Mouse (Mus musculus): ENCODE results near the gene Ttll8. TPM values are rescaled to one million over a fixed set of nuclear protein-coding genes. Genes with fewer than 3 reads are reported as not detected.

Ttll8 gene
- polyA plus RNA-seq, 1 experiment from 2014 or later: 0.17 TPM

DNA sequence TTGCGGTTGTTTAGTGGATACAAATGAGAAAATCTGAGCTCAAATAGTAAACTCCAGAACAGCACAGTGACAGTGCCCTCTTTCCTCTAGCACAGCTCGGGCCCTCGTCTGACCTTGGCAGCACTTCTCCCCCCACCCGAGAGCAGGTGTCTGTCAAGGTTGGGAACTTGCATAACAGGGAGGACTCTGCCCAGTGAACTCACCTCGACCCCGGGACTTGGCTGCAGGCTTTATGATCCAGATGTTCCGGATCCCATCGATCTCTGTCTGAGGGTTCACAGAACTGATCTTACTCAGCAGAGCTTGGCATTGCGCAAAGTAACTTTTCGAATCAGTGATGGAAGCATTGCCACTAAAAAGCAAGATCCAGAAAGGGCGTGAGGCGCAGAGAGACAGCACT is 34.9 kb downstream of the Ttll8 start:
- H3K36me3 ChIP-seq (replicated peaks): no peaks in the 10 kb centered on the region
- H3K9ac ChIP-seq: no peak overlapping the region
- 84% methylated on average over 12 of the region's 12 CpGs for WGBS
- no peak overlapping the region for H3K27ac ChIP-seq
- no peak for ATAC-seq (replicated peaks)
- H3K4me3 ChIP-seq: no peak overlapping the region
- no peak overlapping the region for H3K4me2 ChIP-seq
- H3K27me3 ChIP-seq (replicated peaks): no peaks in the 10 kb centered on the region
- H3K9me3 ChIP-seq: no peaks in the 10 kb centered on the region
- 0 out of 2 replicates have a peak, but pooled peaks cover 3% of the 10 kb centered on the region for H3K4me1 ChIP-seq

DNA sequence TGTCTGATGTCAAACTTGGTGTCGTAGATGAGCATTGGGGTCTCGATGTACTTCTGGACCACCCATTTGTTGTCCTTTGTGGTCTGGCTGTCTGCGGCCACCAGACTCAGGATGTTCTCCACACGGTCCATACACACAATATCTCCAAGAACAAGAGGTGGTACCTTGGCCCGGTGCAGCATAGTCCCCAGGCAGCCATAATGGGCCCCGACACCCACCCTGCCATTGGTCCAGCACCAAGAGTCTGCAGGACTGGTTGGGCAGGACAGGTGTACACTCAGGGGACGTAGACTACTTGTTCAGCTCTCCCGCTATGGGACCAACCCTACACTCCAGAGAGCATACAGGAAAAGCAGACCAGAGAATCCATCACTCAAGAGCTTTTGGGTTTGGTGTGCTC is 37.1 kb downstream of the Ttll8 start:
- H3K4me1 ChIP-seq: 0 out of 2 replicates have a peak, but pooled peaks cover 3% of the 10 kb centered on the region
- no peaks in the 10 kb centered on the region for H3K27me3 ChIP-seq (replicated peaks)
- H3K4me2 ChIP-seq: no peak overlapping the region
- no peak overlapping the region for H3K27ac ChIP-seq
- 95% methylated on average over 8 of the region's 8 CpGs for WGBS
- no peaks in the 10 kb centered on the region for H3K36me3 ChIP-seq (replicated peaks)
- no peaks in the 10 kb centered on the region for H3K9me3 ChIP-seq
- ATAC-seq (replicated peaks): no peak
- H3K9ac ChIP-seq: no peak overlapping the region
- no peak overlapping the region for H3K4me3 ChIP-seq

DNA sequence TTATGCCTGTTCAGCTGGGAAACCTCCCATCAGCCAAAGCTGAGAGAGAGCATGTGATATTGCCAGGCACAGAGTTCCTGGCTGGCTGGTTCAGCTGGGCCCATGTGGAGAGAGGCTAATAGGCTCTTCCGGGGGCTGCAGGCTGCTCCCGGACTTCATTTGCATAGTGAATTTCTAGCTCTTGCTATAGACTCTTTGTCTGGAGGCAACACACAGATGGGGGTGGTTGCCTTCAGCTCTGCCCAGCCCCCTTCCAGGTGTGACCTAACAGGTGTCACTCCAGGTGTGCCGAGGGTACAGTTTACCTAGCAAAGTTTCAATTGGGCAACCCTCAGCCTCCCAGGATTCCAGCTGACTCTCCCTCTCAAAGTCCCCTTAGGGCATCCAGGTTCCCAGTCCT is 37.9 kb downstream of the Ttll8 start:
- Histone ChIP-seq H3K36me3 (replicated peaks) (no peaks in the 10 kb centered on the region), H3K9me3 (no peaks in the 10 kb centered on the region), H3K27me3 (replicated peaks) (no peaks in the 10 kb centered on the region), H3K4me1 (0 out of 2 replicates have a peak, but pooled peaks cover 2% of the 10 kb centered on the region), H3K4me3 (no peak overlapping the region), H3K4me2 (no peak overlapping the region), H3K27ac (no peak overlapping the region), H3K9ac (no peak overlapping the region)
- ATAC-seq (replicated peaks): no peak
- WGBS: 39% methylated on average over 3 of the region's 3 CpGs

DNA sequence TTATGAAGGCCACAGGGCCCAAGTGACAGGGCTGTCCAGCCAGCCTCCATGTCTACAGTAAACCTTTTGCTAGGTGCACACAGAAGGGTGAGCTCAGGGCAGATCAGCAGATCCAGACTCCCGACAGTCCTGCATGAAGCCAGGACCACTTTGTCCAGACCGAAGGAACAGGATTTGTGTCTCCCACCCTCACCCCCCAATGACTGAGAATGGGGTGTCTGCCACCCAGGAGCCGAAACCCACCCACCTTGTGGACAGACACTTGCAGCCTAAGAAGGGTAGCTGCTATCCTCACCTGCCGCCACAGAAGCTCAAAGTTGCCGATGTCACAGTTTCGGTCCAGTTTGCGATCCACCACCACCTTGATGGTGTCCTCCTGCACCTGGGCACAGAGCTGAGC is 39.2 kb downstream of the Ttll8 start:
- H3K36me3 ChIP-seq (replicated peaks): no peaks in the 10 kb centered on the region
- no peak for ATAC-seq (replicated peaks)
- whole genome bisulfite sequencing: 92% methylated on average over 7 of the region's 7 CpGs

DNA sequence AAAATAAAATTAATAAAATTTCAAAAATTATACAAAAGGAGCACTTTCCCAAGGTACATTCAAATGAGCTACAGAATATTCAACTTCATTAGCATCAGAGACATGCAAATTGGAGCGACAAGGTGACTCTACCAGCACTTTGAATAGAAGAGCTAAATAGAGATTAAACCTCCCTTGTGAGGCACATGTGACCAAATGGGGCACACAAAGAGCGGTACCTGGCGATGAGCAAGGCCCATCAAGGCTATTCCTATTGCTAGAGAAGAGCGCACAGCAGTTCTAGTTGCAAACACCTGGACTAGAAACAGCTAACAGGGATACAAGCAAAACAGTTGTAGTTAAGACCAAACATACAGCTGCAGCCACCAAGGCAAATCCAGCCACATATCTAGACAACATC is 47.9 kb downstream of the Ttll8 start:
- Histone ChIP-seq H3K36me3 (replicated peaks) (no peaks in the 10 kb centered on the region), H3K4me3 (no peak overlapping the region), H3K4me2 (no peak overlapping the region), H3K4me1 (no peaks in the 10 kb centered on the region), H3K9me3 (no peaks in the 10 kb centered on the region), H3K27ac (no peak overlapping the region), H3K9ac (no peak overlapping the region), H3K27me3 (replicated peaks) (no peaks in the 10 kb centered on the region)
- WGBS: 60% methylated on average over 4 of the region's 4 CpGs
- no peak for ATAC-seq (replicated peaks)

More for the DNA sequence above, 39.2 kb downstream of the Ttll8 start:
- Histone ChIP-seq H3K9ac (no peak overlapping the region), H3K27me3 (replicated peaks) (no peaks in the 10 kb centered on the region), H3K4me3 (no peak overlapping the region), H3K9me3 (no peaks in the 10 kb centered on the region), H3K4me1 (no peaks in the 10 kb centered on the region), H3K4me2 (no peak overlapping the region), H3K27ac (no peak overlapping the region)

DNA sequence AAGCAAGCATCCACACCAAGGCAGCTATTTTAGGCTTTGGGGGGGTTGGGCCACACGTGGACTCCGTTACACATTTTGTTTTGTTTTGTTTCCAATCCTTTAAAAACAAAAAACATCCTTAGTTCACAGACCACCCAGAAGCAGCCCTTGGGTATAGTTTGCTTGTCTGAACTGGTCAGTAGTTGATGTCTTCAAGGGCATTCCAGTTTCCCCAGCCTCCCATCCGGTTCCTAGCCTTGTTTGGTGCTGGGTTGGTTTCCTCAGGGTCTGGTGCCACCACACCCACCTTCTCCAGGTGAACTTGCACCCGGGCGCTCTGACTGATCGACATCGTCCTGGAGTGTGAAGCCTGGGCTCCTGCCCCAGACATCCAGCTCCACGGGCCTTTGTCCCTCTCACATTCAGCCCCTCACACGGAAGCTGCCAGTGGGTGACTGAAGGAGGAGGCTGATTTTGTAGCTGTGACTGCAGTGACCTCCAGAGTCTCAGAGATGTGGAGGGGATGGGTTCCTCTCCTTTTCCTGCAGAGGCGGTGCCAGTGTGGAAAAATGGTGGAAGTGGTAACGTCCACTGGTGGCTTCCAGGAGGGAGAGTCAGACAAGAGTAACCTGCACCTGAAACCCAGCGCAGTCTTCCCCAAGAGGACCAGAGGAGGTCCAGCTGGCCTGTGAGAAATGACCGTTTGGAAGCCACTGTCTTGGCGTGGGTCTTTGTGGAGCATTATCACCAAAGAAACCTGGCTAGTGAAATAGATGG is 50.0 kb downstream of the Ttll8 start:
- Histone ChIP-seq H3K36me3 (replicated peaks) (no peaks in the 10 kb centered on the region), H3K9me3 (no peaks in the 10 kb centered on the region), H3K4me3 (no peak overlapping the region), H3K9ac (no peak overlapping the region), H3K27me3 (replicated peaks) (no peaks in the 10 kb centered on the region), H3K27ac (no peak overlapping the region), H3K4me1 (no peaks in the 10 kb centered on the region), H3K4me2 (no peak overlapping the region)
- no peak for ATAC-seq (replicated peaks)
- 85% methylated on average over 14 of the region's 14 CpGs for WGBS

DNA sequence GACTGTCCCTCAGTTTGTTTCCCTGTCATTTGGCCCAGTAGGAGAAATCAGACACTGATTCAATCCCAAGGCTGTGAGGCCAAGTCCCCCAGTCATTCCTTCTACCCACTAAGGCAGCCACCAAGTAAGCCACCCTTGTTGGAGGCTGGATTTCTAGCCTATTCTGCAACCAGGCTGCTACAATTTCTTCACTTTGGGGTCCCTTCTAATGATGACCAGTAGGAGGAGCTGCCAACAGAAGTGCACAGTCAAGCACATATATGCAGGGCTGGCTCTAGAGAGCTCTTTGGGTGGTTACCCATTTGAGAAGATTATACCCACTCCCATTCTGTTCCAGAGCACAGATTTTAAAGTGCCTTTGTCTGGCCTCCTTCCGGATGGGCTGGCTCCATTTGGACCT is 51.1 kb downstream of the Ttll8 start:
- Histone ChIP-seq H3K4me3 (no peak overlapping the region), H3K9me3 (no peaks in the 10 kb centered on the region), H3K4me2 (no peak overlapping the region), H3K4me1 (no peaks in the 10 kb centered on the region), H3K27me3 (replicated peaks) (no peaks in the 10 kb centered on the region), H3K36me3 (replicated peaks) (no peaks in the 10 kb centered on the region), H3K27ac (no peak overlapping the region), H3K9ac (no peak overlapping the region)
- 74% methylated on average over 1 of the region's 1 CpGs for WGBS
- ATAC-seq (replicated peaks): no peak

DNA sequence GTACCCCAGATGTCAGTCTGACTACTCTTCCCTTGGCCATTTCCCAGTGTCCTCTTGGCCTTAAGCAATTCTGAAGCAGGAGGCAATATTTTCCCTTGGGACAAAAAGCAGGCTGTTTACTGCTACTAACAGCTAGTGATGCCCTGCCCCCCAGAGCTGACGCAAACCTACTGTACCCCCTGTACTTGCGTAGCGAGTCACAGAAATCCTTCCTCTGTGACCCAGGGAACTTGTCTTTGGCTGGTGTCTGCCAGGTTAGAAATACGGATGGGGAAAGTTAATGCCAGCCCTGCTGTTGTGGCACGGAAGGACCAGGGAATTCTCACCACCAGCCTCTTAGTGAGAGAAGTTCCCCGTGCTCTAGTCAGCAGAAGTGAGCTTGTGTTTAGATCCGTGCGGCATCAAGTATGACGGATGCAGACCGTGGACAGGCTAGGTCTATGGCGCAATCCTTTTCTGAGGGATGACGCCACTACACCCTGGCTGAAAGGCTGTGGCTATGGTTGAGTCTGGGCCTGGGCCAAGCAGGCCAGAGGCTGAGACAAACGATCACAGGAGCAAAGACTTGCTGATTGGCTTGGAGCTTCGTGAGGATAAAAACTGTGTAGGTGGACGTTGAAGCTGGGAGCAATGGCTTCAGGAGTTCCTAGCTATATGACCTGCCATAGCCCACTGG is 51.9 kb downstream of the Ttll8 start:
- Histone ChIP-seq H3K4me1 (no peaks in the 10 kb centered on the region), H3K27ac (no peak overlapping the region), H3K9ac (no peak overlapping the region), H3K4me2 (no peak overlapping the region), H3K36me3 (replicated peaks) (no peaks in the 10 kb centered on the region), H3K9me3 (no peaks in the 10 kb centered on the region), H3K27me3 (replicated peaks) (no peaks in the 10 kb centered on the region), H3K4me3 (no peak overlapping the region)
- no peak for ATAC-seq (replicated peaks)
- WGBS: 87% methylated on average over 15 of the region's 15 CpGs

DNA sequence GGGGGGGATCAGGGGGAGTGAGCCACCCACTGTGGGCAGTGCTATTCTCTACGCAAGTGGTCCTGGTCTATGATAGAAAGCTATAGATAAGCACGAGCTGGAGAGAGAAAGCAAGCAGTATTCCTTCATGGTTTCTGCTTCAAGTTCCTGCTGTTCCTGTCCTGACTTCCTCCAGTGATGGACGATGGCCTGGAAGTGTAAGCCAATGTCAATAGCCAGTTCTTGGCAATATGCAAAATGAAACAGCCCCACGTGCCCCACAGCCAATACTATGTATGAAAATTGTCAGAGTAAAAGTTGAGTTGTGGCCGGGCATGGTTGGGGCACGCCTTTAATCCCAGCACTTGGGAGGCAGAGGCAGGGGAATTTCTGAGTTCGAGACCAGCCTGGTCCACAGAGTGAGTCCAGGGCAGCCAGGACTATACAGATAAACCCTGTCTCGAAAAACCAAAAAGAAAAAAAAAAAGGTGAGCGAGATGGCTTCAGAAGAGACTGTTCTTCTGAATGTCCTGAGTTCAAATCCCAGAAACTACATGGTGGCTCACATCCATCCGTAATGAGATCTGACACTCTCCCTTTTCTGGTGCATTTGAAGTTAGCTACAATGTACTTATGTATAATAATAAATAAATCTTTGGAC is 57.8 kb downstream of the Ttll8 start:
- Histone ChIP-seq H3K9me3 (no peaks in the 10 kb centered on the region), H3K4me2 (no peak overlapping the region), H3K4me3 (no peak overlapping the region), H3K9ac (no peak overlapping the region), H3K36me3 (replicated peaks) (no peaks in the 10 kb centered on the region), H3K27me3 (replicated peaks) (no peaks in the 10 kb centered on the region), H3K4me1 (no peaks in the 10 kb centered on the region), H3K27ac (no peak overlapping the region)
- ATAC-seq (replicated peaks): no peak
- 89% methylated on average over 10 of the region's 10 CpGs for WGBS

DNA sequence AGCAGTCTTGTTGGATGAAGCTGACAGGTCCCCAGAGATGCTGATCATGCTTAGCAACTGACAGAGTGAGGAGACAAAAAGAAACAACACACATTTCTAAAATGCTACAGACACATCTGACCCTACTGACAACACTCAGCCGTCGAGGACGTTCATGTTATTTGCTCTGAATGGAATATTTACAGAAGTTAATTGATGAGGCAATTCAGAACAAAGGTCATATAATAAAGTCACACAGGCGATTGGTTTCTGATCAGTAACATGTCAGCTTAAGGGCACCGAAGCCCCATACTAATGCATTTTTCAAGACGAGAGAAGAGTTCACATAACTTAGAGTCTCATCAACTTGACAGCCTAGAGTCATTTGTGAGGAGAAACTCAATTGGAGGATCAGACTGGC is 58.3 kb downstream of the Ttll8 start:
- 80% methylated on average over 6 of the region's 6 CpGs for WGBS
- H3K4me2 ChIP-seq: no peak overlapping the region
- H3K4me1 ChIP-seq: peaks cover 4% of the 10 kb centered on the region; the same call in 1 of the 2 replicates
- H3K27me3 ChIP-seq (replicated peaks): no peaks in the 10 kb centered on the region
- H3K4me3 ChIP-seq: no peak overlapping the region
- no peak overlapping the region for H3K9ac ChIP-seq
- no peak overlapping the region for H3K27ac ChIP-seq
- no peaks in the 10 kb centered on the region for H3K36me3 ChIP-seq (replicated peaks)
- H3K9me3 ChIP-seq: no peaks in the 10 kb centered on the region
- ATAC-seq (replicated peaks): no peak

DNA sequence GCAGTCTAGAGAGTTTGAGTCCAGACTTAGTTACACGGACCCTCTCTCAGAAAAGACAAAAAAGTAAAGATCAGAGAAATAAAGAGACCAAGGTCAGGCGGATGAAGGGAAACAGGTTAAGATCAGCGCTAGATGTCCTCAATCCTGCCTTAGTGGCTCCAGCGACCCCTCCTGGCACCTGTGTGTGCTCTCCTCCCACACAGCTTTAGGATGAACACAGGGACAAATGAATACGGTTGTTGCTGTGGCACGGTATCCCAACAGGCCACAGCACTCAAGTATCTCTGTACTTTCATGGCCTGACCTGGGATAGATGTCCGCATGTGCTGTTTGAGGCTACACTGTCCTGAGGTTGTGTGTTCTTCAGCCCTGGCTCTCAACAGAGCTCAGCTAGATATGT is 59.1 kb downstream of the Ttll8 start:
- 71% methylated on average over 7 of the region's 7 CpGs for WGBS
- no peak for ATAC-seq (replicated peaks)
- H3K9ac ChIP-seq: no peak overlapping the region
- H3K4me3 ChIP-seq: no peak overlapping the region
- H3K27me3 ChIP-seq (replicated peaks): 0 out of 2 replicates have a peak, but pooled peaks cover under 1% of the 10 kb centered on the region
- H3K4me1 ChIP-seq: peaks cover 9% of the 10 kb centered on the region
- no peaks in the 10 kb centered on the region for H3K36me3 ChIP-seq (replicated peaks)
- no peaks in the 10 kb centered on the region for H3K9me3 ChIP-seq
- no peak overlapping the region for H3K4me2 ChIP-seq
- H3K27ac ChIP-seq: no peak overlapping the region

DNA sequence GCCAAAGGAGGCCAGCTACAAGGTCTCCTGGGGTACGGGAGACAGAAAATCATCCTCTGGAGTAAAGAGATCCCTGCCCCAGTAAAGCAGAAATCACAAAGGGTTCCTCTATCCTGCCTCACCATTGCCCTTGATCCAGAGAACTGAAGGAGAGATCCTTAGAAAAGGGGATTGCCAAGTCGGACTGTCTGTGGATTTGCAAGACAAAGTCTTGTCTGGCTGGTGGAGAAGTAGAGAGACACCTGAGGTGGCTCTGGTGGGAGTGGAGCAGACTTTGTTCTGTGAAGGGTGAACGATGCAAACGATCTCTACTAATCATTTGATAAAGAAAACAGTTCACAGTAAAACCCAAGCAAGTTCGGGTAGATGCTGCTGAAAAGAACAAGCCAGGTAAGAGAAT is 61.3 kb downstream of the Ttll8 start:
- 0 out of 2 replicates have a peak, but pooled peaks cover 5% of the 10 kb centered on the region for H3K27me3 ChIP-seq (replicated peaks)
- 82% methylated on average over 5 of the region's 5 CpGs for WGBS
- peaks cover 11% of the 10 kb centered on the region for H3K4me1 ChIP-seq
- H3K4me3 ChIP-seq: no peak overlapping the region
- H3K27ac ChIP-seq: no peak overlapping the region
- H3K4me2 ChIP-seq: no peak overlapping the region
- ATAC-seq (replicated peaks): no peak
- no peaks in the 10 kb centered on the region for H3K9me3 ChIP-seq
- no peaks in the 10 kb centered on the region for H3K36me3 ChIP-seq (replicated peaks)
- no peak overlapping the region for H3K9ac ChIP-seq
